In the genomic region with DNA sequence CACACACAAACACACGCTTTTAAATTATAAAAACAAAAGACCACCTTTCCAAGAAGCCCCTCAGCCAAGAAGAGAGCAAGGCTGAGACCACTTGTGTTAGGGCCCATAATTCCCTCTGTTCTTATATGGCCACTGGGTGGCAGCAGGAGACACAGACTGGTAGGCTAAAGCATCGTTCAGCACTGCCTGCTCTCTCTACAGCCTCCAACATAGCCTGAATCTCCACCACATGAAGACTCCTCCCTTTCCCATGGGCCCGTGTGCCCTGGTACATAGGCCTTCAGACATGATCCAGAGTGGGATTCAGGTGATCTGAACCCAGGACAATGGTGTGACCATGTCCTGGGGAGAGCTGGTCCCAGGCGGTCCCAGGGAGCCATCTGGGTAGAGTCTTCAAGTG, we compare ENCODE assay signal across 8 mouse cellular contexts. TPM values are rescaled to one million over a fixed set of nuclear protein-coding genes. Genes with fewer than 3 reads are reported as not detected.
DNase-seq lines count a peak whose midpoint lies in the region; ATAC-seq and TF ChIP-seq lines count a peak whose summit lies in the region.

No protein-coding gene starts in this region.

- H3K4me3 ChIP-seq in limb, embryonic 14.5 days (replicated peaks; ENCODE audit: low read length): no peak overlapping the region
- no peak overlapping the region for H3K4me3 ChIP-seq in midbrain, embryonic 15.5 days

- no peak overlapping the region for H3K9ac ChIP-seq in limb, embryonic 14.5 days (ENCODE audit: low read depth, low read length, severe bottlenecking)
- no peak overlapping the region for H3K9ac ChIP-seq in midbrain, embryonic 15.5 days

- no peaks in the 10 kb centered on the region for H3K9me3 ChIP-seq in limb, embryonic 14.5 days (ENCODE audit: control insufficient read depth, low read length)
- H3K9me3 ChIP-seq in midbrain, embryonic 15.5 days: no peaks in the 10 kb centered on the region

- peaks cover 31% of the 10 kb centered on the region for H3K36me3 ChIP-seq in limb, embryonic 14.5 days (ENCODE audit: control insufficient read depth, insufficient read depth, low read length)
- 0 out of 2 replicates have a peak, but pooled peaks cover 5% of the 10 kb centered on the region for H3K36me3 ChIP-seq in midbrain, embryonic 15.5 days (replicated peaks)

- H3K27ac ChIP-seq in limb, embryonic 14.5 days (replicated peaks; ENCODE audit: low read depth, low read length): no peak overlapping the region
- H3K27ac ChIP-seq in midbrain, embryonic 15.5 days: no peak overlapping the region

- WGBS in limb, embryonic 14.5 days: 24% methylated on average over 4 of the region's 4 CpGs
- 28% methylated on average over 4 of the region's 4 CpGs for WGBS in midbrain, embryonic 15.5 days

- peak; percentile 62 for ATAC-seq in limb, embryonic 14.5 days (ENCODE audit: low FRiP score, low read depth)
- ATAC-seq in midbrain, embryonic 15.5 days (replicated peaks): peak; percentile 85

- no peak for TF ChIP-seq POLR2A in limb, embryonic 14.5 days (IDR thresholded peaks at IDR 0.05; ENCODE audit: borderline replicate concordance, extremely low read depth, insufficient read depth, insufficient read length)

- no peak overlapping the region for H3K4me2 ChIP-seq in limb, embryonic 14.5 days (replicated peaks; ENCODE audit: low read depth, low read length, severe bottlenecking)
- H3K4me2 ChIP-seq in midbrain, embryonic 15.5 days: no peak overlapping the region

- no peaks in the 10 kb centered on the region for H3K27me3 ChIP-seq in limb, embryonic 14.5 days (ENCODE audit: control insufficient read depth, insufficient read depth, low read length)
- no peaks in the 10 kb centered on the region for H3K27me3 ChIP-seq in midbrain, embryonic 15.5 days (replicated peaks)

- intact Hi-C loops in gastrocnemius, postnatal 14 days (cut with DNase I; ENCODE audit: low total_unique reads): loop anchor here (5.0 kb wide), 2 partner anchors 66 to 156 kb away; no protein-coding TSS in a partner anchor

- no peaks in the 10 kb centered on the region; the same call in 1 of the 2 replicates for H3K4me1 ChIP-seq in limb, embryonic 14.5 days (ENCODE audit: control insufficient read depth, insufficient read depth, low read length)
- H3K4me1 ChIP-seq in midbrain, embryonic 15.5 days: no peaks in the 10 kb centered on the region

- DNase-seq in urinary bladder, postnatal 25 days (ENCODE audit: low spot score): peak; percentile 46
- no peak for DNase-seq in urinary bladder, adult 2 months (ENCODE audit: low spot score)
- peak; percentile 44 to 57 for DNase-seq in cerebellum, postnatal 36 days
- DNase-seq in gastrocnemius, postnatal 14 days: peak; percentile 55
- DNase-seq in kidney, adult 9 months: peak; percentile 80
- DNase-seq in limb, embryonic 14.5 days (ENCODE audit: low spot score): peak; percentile 88
- DNase-seq in thymus, postnatal 14 days: peak; percentile 61

RNA-seq across cellular contexts. Expression of a gene that starts 24.9 kb away (rescaled TPM):
- not detected in 2 replicates for polyA plus RNA-seq in urinary bladder, adult 2 months (2012; rRNA removed)
- total RNA-seq in gastrocnemius, postnatal 14 days (2021): 100 to 1,000 TPM; 358 to 691 TPM
- polyA plus RNA-seq in limb, embryonic 14.5 days (2012; rRNA removed): 18.9 and 26.1 TPM in 2 replicates
- polyA plus RNA-seq in limb, embryonic 14.5 days (2014; fragmentation: Nextera tagmentation; extraction: Ambion mirVana): 16.4 and 28.1 TPM in 2 replicates
- polyA plus RNA-seq in midbrain, embryonic 15.5 days (2015; fragmentation: Nextera tagmentation; extraction: Ambion mirVana): 0.56 and 2.0 TPM in 2 replicates

RNA-seq across cellular contexts. Expression of a gene that starts 30.2 kb away (rescaled TPM):
- 20.4 and 23.0 TPM in 2 replicates for polyA plus RNA-seq in urinary bladder, adult 2 months (2012; rRNA removed)
- total RNA-seq in gastrocnemius, postnatal 14 days (2021): 1 to 10 TPM; 2.7 to 4.3 TPM
- polyA plus RNA-seq in limb, embryonic 14.5 days (2012; rRNA removed): 149 and 203 TPM in 2 replicates
- polyA plus RNA-seq in limb, embryonic 14.5 days (2014; fragmentation: Nextera tagmentation; extraction: Ambion mirVana): 96.9 and 99.1 TPM in 2 replicates
- 8.7 and 9.2 TPM in 2 replicates for polyA plus RNA-seq in midbrain, embryonic 15.5 days (2015; fragmentation: Nextera tagmentation; extraction: Ambion mirVana)
